Mouse (Mus musculus) hindbrain, postnatal 0 days (tissue): ENCODE results near the gene Hcfc1. TPM values are rescaled to one million over a fixed set of nuclear protein-coding genes. Genes with fewer than 3 reads are reported as not detected.

Source experiments
- ATAC-seq: fragments of 200-750 bp; cut with Nextera tagmentation; 2 replicates; pipeline ENCODE4 v1.8.0; 2017; ENCODE audit warnings: mild to moderate bottlenecking, moderate TSS enrichment, moderate library complexity
- DNase-seq: peaks from one replicate; pipeline ENCODE4 v3.0.0-alpha.2; 2015; ENCODE audit warnings: low spot score
- H3K27ac ChIP-seq: fragments of 300-500 bp; sonication (generic); 2 replicates; pipeline ENCODE4 v1.5.1; 2014; ENCODE audit warnings: mild to moderate bottlenecking
- H3K27me3 ChIP-seq: fragments of 300-500 bp; sonication (generic); 2 replicates; pipeline ENCODE4 v1.6.1; 2014; ENCODE audit warnings: low read length, mixed read lengths; ENCODE audit not compliant: insufficient read depth
- H3K36me3 ChIP-seq: fragments of 300-500 bp; sonication (generic); 2 replicates; pipeline ENCODE4 v1.6.1; 2014; ENCODE audit warnings: low read length, mixed read lengths; ENCODE audit not compliant: insufficient read depth
- H3K4me1 ChIP-seq: fragments of 300-500 bp; sonication (generic); 2 replicates; pipeline ENCODE4 v1.6.1; 2014; ENCODE audit warnings: antibody characterized with exemption, low read length, mixed read lengths; ENCODE audit not compliant: insufficient read depth
- H3K4me2 ChIP-seq: fragments of 300-500 bp; sonication (generic); 2 replicates; pipeline ENCODE4 v1.6.1; 2014; ENCODE audit warnings: low read depth, mild to moderate bottlenecking, low read length, moderate library complexity, mixed read lengths
- H3K4me3 ChIP-seq: fragments of 300-500 bp; sonication (generic); 2 replicates; pipeline ENCODE4 v1.5.1; 2014; ENCODE audit warnings: low read length
- H3K9ac ChIP-seq: fragments of 300-500 bp; sonication (generic); replicated peaks from 2 replicates; pipeline ENCODE4 v1.6.1; 2014; ENCODE audit warnings: mild to moderate bottlenecking, low read length, moderate library complexity, mixed read lengths
- H3K9me3 ChIP-seq: fragments of 300-500 bp; sonication (generic); 2 replicates; pipeline ENCODE4 v1.6.1; 2016; ENCODE audit warnings: low read length, mixed read lengths
- CTCF ChIP-seq: IDR thresholded peaks from 2 replicates; pipeline ENCODE4 v1.5.1; 2016; ENCODE audit warnings: antibody characterized with exemption, control low read depth, low read depth
- WGBS: fragments of 180-500 bp; shearing (Covaris S2); extraction: QIAGEN DNeasy Blood & Tissue Kit; methylation state at CpG from one replicate; pipeline ENCODE4 v1.1.7; 2014; 5-methylcytosine and 5-hydroxymethylcytosine counted together
- polyA plus RNA-seq: library from polyadenylated mRNA; unstranded; fragments of >200 nt; fragmentation: Nextera tagmentation; extraction: Ambion mirVana; gene quantifications from 2 replicates; pipeline ENCODE4 v1.2.1, GENCODE M21; 2015
- total RNA-seq: library from RNA; depleted of rRNA; stranded (reverse); fragments of >200 nt; gene quantifications from 2 replicates; pipeline ENCODE4 v1.2.3, GENCODE M21; 2014

The Hcfc1 gene
- total and polyA plus RNA-seq, 2 experiments from 2014 or later, result 34.9 to 133 TPM

DNA sequence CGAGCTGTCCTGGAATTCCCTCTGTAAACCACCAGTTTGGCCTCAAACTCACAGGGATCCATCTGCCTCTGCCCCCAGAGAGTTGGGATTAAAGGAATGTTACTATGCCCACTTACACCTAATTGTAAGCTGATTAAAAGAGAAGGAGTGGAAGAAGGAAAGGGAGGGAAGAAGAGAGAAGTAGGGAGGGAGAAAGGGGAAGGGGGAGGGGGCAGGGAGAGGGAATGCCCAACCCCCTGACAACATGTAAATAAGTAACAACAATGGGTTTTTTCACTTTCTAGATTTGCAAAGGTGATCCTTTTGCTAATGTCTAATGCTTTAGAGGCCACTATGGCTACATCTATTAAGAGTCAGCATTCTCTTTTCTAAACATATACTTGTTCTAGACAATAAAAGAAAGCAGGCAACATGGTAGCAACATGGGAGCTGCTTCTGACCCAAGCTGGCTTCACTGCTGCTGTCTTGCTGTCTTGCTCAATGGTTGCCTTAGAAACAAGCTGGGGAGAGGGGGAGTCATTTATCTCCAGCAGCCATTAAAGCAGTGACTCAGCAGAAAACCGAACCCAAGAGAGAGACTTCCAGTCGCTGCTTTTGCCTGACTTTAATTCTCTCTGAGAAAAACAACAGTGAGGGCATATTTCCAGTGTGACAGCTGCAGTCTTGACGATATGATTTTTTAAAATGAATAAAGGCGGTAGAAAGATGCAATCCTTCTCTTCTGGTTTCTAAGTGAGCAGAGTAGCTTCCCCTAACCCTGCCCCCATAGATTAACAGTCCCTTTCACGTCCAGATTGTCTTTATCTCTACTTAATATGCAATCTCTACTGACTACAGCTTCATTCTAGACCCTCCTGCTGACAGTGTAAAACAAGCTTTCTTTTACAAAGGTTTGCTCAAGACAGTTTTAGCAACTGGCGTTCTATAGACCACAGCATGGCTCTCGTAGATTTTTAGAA lies 33.0 kb upstream of the Hcfc1 start:
- ATAC-seq (peak; percentile 92), DNase-seq (peak; percentile 78)
- TF ChIP-seq CTCF, result no peak
- Histone ChIP-seq H3K4me2 (peak overlapping the region; percentile 27), H3K9ac (no peak overlapping the region), H3K27me3 (no peaks in the 10 kb centered on the region), H3K4me3 (no peak overlapping the region), H3K36me3 (no peaks in the 10 kb centered on the region), H3K27ac (peak overlapping the region; percentile 59; the same call in 1 of the 2 replicates), H3K9me3 (no peaks in the 10 kb centered on the region), H3K4me1 (no peaks in the 10 kb centered on the region)
- 28% methylated on average over 8 of the region's 8 CpGs for WGBS

DNA sequence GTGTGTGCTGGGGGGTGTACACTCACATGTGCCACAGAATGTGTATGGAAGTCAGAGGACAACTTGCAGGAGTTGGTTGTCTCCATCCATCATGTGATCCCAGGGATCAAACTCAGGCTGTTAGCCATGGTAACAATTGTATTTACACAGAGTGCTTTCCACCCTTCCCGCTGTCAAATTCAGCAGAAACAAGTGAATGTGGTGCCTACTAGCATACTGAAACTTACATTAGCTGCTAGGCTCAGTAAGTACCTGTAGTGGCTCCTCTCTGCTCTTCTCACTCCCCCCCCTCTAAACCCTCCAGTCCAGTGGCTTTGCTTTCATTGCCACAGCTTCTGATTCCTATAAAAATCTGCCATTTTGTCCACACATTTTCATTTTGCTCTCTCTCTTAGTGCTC lies 11.6 kb upstream of the Hcfc1 start:
- ATAC-seq, result no peak
- no peak overlapping the region for H3K9ac ChIP-seq
- H3K4me3 ChIP-seq, result no peak overlapping the region
- no peaks in the 10 kb centered on the region for H3K36me3 ChIP-seq
- no peaks in the 10 kb centered on the region for H3K27me3 ChIP-seq
- no peak overlapping the region for H3K4me2 ChIP-seq
- no peak for TF ChIP-seq CTCF
- WGBS, result 50% methylated on average over 1 of the region's 1 CpGs
- H3K4me1 ChIP-seq, result no peaks in the 10 kb centered on the region
- H3K27ac ChIP-seq, result no peak overlapping the region
- no peaks in the 10 kb centered on the region for H3K9me3 ChIP-seq
- no peak for DNase-seq

DNA sequence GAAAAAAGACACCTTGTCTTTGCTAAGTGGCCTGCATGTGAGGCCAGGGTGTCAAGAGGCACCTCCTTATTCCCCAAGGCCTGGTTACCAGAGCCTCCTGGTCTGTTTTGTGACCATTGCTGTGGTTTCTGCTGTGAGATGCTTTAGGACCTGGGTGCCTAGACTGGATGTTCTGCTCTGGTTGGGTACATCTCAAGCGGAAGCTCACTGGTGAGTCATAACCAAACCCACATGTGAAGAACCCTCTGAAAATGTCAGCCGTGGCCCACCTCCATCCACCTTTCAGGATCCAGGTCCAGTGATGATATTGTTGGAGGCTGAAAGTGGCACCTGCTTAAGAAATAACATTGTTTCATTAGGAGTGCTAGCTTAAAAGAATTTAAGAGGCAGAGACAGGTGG lies 10.1 kb upstream of the Hcfc1 start:
- TF ChIP-seq CTCF, result no peak
- H3K9ac ChIP-seq, result no peak overlapping the region
- H3K4me1 ChIP-seq, result no peaks in the 10 kb centered on the region
- no peak overlapping the region for H3K27ac ChIP-seq
- DNase-seq (no peak), ATAC-seq (no peak)
- no peak overlapping the region for H3K4me3 ChIP-seq
- no peak overlapping the region for H3K4me2 ChIP-seq
- 98% methylated on average over 2 of the region's 2 CpGs for WGBS
- H3K9me3 ChIP-seq, result no peaks in the 10 kb centered on the region
- H3K36me3 ChIP-seq, result no peaks in the 10 kb centered on the region
- H3K27me3 ChIP-seq, result no peaks in the 10 kb centered on the region

DNA sequence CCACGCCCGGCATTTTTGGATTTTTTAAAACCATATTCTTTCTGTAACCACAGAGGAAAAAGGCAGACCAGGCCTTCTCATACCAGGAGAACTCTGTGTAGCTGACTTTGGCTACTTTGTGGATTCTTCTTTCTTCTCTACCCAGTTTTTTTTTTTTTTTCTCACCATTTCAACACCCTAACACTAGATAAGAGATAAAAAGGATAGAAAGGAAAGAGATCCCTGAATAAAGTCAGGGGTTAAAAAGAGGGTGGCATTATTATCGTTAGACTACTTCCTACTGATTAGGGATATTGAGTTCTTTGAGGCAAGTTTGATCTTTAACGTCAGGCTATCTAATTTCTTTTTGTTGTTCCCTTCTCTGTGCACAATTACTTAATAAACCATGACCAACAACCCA lies 6.6 kb upstream of the Hcfc1 start:
- Histone ChIP-seq H3K27ac (no peak overlapping the region), H3K4me1 (no peaks in the 10 kb centered on the region), H3K4me3 (no peak overlapping the region), H3K9me3 (no peaks in the 10 kb centered on the region), H3K36me3 (no peaks in the 10 kb centered on the region), H3K4me2 (no peak overlapping the region), H3K9ac (no peak overlapping the region), H3K27me3 (no peaks in the 10 kb centered on the region)
- 81% methylated on average over 4 of the region's 4 CpGs for WGBS
- TF ChIP-seq CTCF, result no peak
- ATAC-seq (no peak), DNase-seq (no peak)

DNA sequence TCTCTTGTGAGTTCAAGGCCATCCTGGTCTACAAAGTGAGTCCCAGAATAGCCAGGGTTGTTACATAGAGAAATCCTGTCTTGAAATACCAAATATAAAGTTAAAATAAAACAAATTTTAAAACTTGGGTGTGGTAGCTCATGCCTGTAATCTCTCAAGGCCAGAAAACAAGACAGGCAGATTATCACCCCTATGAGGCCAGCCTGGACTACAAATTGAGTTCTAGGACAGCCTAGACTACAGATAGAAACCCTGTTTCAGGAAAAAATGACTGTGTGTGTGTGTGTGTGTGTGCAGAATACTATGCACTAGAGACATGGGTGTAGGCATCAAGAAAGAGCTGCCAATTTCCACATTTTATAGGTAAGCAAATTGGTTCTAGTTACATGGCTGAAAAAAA lies 4.6 kb upstream of the Hcfc1 start:
- no peak overlapping the region for H3K9ac ChIP-seq
- no peaks in the 10 kb centered on the region for H3K27me3 ChIP-seq
- no peaks in the 10 kb centered on the region for H3K4me1 ChIP-seq
- no peak overlapping the region for H3K4me3 ChIP-seq
- ATAC-seq (no peak), DNase-seq (no peak)
- no peak overlapping the region for H3K27ac ChIP-seq
- no peaks in the 10 kb centered on the region for H3K9me3 ChIP-seq
- no peak for TF ChIP-seq CTCF
- no peak overlapping the region for H3K4me2 ChIP-seq
- H3K36me3 ChIP-seq, result no peaks in the 10 kb centered on the region

GRCm38 (mm10) chrX:73969729-73970128 lies 3.6 kb upstream of the Hcfc1 start:
- WGBS, result 72% methylated on average over 2 of the region's 2 CpGs
- TF ChIP-seq CTCF, result no peak
- no peaks in the 10 kb centered on the region for H3K4me1 ChIP-seq
- no peaks in the 10 kb centered on the region for H3K9me3 ChIP-seq
- H3K4me2 ChIP-seq, result no peak overlapping the region
- H3K4me3 ChIP-seq, result no peak overlapping the region
- H3K27ac ChIP-seq, result no peak overlapping the region
- no peak overlapping the region for H3K9ac ChIP-seq
- H3K36me3 ChIP-seq, result no peaks in the 10 kb centered on the region
- H3K27me3 ChIP-seq, result no peaks in the 10 kb centered on the region
- ATAC-seq, result no peak
- DNase-seq, result no peak

DNA sequence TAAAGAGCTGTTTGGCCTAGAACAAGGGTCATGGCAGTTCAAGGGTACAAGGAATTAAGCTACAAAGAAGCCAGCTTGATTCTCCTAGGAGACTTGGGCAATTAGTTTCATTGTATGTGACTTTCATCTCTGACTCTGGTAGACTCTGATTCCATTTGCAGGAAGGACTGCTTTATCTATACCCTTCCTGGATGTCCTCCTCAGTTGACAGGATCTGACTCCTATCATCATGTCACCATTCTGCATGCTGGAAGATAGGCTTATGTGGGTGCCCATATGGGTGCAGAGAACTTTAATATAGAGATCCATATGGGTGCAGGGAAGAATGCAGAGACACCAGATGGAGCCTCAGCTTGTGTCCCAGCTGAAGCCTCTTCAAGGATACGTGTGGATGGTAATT lies 3.0 kb upstream of the Hcfc1 start:
- H3K9ac ChIP-seq, result no peak overlapping the region
- H3K4me3 ChIP-seq, result no peak overlapping the region
- TF ChIP-seq CTCF, result no peak
- ATAC-seq (no peak), DNase-seq (no peak)
- no peaks in the 10 kb centered on the region for H3K4me1 ChIP-seq
- H3K36me3 ChIP-seq, result no peaks in the 10 kb centered on the region
- 73% methylated on average over 1 of the region's 1 CpGs for WGBS
- H3K27me3 ChIP-seq, result no peaks in the 10 kb centered on the region
- H3K4me2 ChIP-seq, result no peak overlapping the region
- no peaks in the 10 kb centered on the region for H3K9me3 ChIP-seq
- H3K27ac ChIP-seq, result no peak overlapping the region
